Mouse (Mus musculus) ES-E14 (cell line): Measurements from ENCODE around the gene Nfkb2. TPM values are rescaled to one million over a fixed set of nuclear protein-coding genes. Genes with fewer than 3 reads are reported as not detected.
A peak's percentile ranks its signal among the peaks of the same experiment; 100 is the strongest.

Experiments
- DNase-seq: peaks from one replicate; pipeline ENCODE4 v3.0.0-alpha.2; 2013; ENCODE audit warnings: low read depth, low spot score
- H3K27ac ChIP-seq: 2 replicates; pipeline ENCODE4 v1.5.1; 2012; ENCODE audit warnings: low read depth, mild to moderate bottlenecking, low read length, moderate library complexity, mixed read lengths; ENCODE audit not compliant: poor library complexity, insufficient read depth, severe bottlenecking
- H3K36me3 ChIP-seq: 2 replicates; pipeline ENCODE4 v1.6.1; 2012; ENCODE audit warnings: mild to moderate bottlenecking, low read length, moderate library complexity, mixed read lengths; ENCODE audit not compliant: control insufficient read depth, poor library complexity, insufficient read depth, severe bottlenecking
- H3K4me1 ChIP-seq, 2 experiments: fragments of 150-350 bp in 1 of 2; sonication (generic) in 1 of 2; 2 replicates each; pipeline ENCODE4 v1.6.1; 2012; ENCODE audit warnings: low read length in 2 of 2, mild to moderate bottlenecking in 1 of 2, mixed read lengths in 1 of 2; ENCODE audit not compliant: control insufficient read depth in 2 of 2, insufficient read depth in 2 of 2, poor library complexity in 1 of 2
- H3K4me3 ChIP-seq, 2 experiments: fragments of 150-350 bp in 1 of 2; sonication (generic) in 1 of 2; 2 replicates each; pipeline ENCODE4 v1.5.1; 2012; ENCODE audit warnings: low read length in 2 of 2, low read depth in 1 of 2, mild to moderate bottlenecking in 1 of 2, mixed read lengths in 1 of 2; ENCODE audit not compliant: insufficient read depth in 1 of 2, poor library complexity in 1 of 2, severe bottlenecking in 1 of 2
- H3K9ac ChIP-seq: 2 replicates; pipeline ENCODE4 v1.6.1; 2012; ENCODE audit warnings: low read depth, mild to moderate bottlenecking, low read length, mixed read lengths; ENCODE audit not compliant: poor library complexity, insufficient read depth, severe bottlenecking
- H3K9me3 ChIP-seq: fragments of 150-350 bp; sonication (generic); 2 replicates; pipeline ENCODE4 v1.6.1; 2012; ENCODE audit warnings: low read depth, mild to moderate bottlenecking, low read length; ENCODE audit not compliant: control insufficient read depth, insufficient read depth
- CHD2 ChIP-seq: IDR thresholded peaks from 2 replicates; pipeline ENCODE4 v1.6.1; 2014; ENCODE audit warnings: mild to moderate bottlenecking, low read depth, low read length, inconsistent platforms
- HCFC1 ChIP-seq: IDR thresholded peaks from 2 replicates; pipeline ENCODE4 v1.6.1; 2012; ENCODE audit warnings: low read length, inconsistent platforms, borderline replicate concordance; ENCODE audit not compliant: insufficient read depth
- MAFK ChIP-seq: IDR thresholded peaks from 2 replicates; pipeline ENCODE4 v1.6.1; 2014; ENCODE audit warnings: mild to moderate bottlenecking, low read depth, low read length, inconsistent platforms; ENCODE audit not compliant: insufficient read depth
- ZC3H11A ChIP-seq: IDR thresholded peaks from 2 replicates; pipeline ENCODE4 v1.6.1; 2012; ENCODE audit warnings: low read depth, mild to moderate bottlenecking, inconsistent platforms, low read length, borderline replicate concordance
- ZNF384 ChIP-seq: IDR thresholded peaks from 2 replicates; pipeline ENCODE4 v1.6.1; 2012; ENCODE audit warnings: low read depth, low read length, inconsistent platforms
- in situ Hi-C, 2 experiments: fragments of 600-800 bp; cut with MboI; formaldehyde crosslinking; loops; one replicate each; pipeline ENCODE4 v1.15.1; 2025; ENCODE audit warnings: low sequenced_read_pairs in 2 of 2, inconsistent platforms in 1 of 2; ENCODE audit not compliant: unreplicated experiment in 2 of 2
- total RNA-seq: library from RNA; depleted of rRNA; stranded (reverse); fragments of 300-350 nt; gene quantifications from 2 replicates; pipeline ENCODE4 v1.2.3, GENCODE M21; 2012

The Nfkb2 gene
- total RNA-seq, 1 experiment = 13.0 TPM

GRCm38 (mm10) chr19:46313116-46313515 lies 9.0 kb downstream of the Nfkb2 start:
- in situ Hi-C loops = no loop called here
- Histone ChIP-seq H3K4me1 (peaks cover 0 to 14% of the 10 kb centered on the region in 2 experiments; a peak in 1 of 4 replicates), H3K9me3 (no peaks in the 10 kb centered on the region), H3K4me3 (no peak overlapping the region), H3K9ac (no peak overlapping the region), H3K36me3 (peaks cover 2% of the 10 kb centered on the region; the same call in 1 of the 2 replicates), H3K27ac (no peak overlapping the region)
- DNase-seq = no peak
- TF ChIP-seq ZNF384 (no peak), MAFK (no peak), HCFC1 (no peak), ZC3H11A (no peak), CHD2 (no peak)

- Histone ChIP-seq H3K9me3 (no peaks in the 10 kb centered on the region), H3K36me3 (peaks cover 2% of the 10 kb centered on the region; the same call in 1 of the 2 replicates), H3K4me3 (no peak overlapping the region), H3K9ac (no peak overlapping the region), H3K4me1 (peaks cover 0 to 14% of the 10 kb centered on the region in 2 experiments; a peak in 1 of 4 replicates), H3K27ac (no peak overlapping the region)
- TF ChIP-seq ZC3H11A = no peak
- TF ChIP-seq ZNF384 = no peak
- no peak for TF ChIP-seq CHD2
- TF ChIP-seq MAFK = no peak
- no peak for TF ChIP-seq HCFC1
- no peak for DNase-seq
- in situ Hi-C loops = no loop called here
These were observed 9.5 kb downstream of the Nfkb2 start for GRCm38 (mm10) chr19:46313591-46313990.

GRCm38 (mm10) chr19:46314151-46314601 lies 10.1 kb downstream of the Nfkb2 start:
- no peak for DNase-seq
- TF ChIP-seq ZNF384 (no peak), CHD2 (no peak), MAFK (no peak), HCFC1 (no peak), ZC3H11A (no peak)
- Histone ChIP-seq H3K36me3 (peaks cover 2% of the 10 kb centered on the region; the same call in 1 of the 2 replicates), H3K4me1 (peaks cover 0 to 14% of the 10 kb centered on the region in 2 experiments; a peak in 1 of 4 replicates), H3K9ac (no peak overlapping the region), H3K4me3 (peak overlapping the region; percentile 34 to 47; a peak in 3 of 4 replicates), H3K27ac (no peak overlapping the region), H3K9me3 (no peaks in the 10 kb centered on the region)
- in situ Hi-C loops = no loop called here

GRCm38 (mm10) chr19:46314872-46315742 lies 11.0 kb downstream of the Nfkb2 start:
- H3K27ac ChIP-seq = no peak overlapping the region
- no peak for DNase-seq
- TF ChIP-seq CHD2 = no peak
- no peak for TF ChIP-seq HCFC1
- no peak for TF ChIP-seq ZC3H11A
- TF ChIP-seq MAFK = no peak
- no peak for TF ChIP-seq ZNF384
- H3K36me3 ChIP-seq = peaks cover 2% of the 10 kb centered on the region; the same call in 1 of the 2 replicates
- H3K9ac ChIP-seq = no peak overlapping the region
- in situ Hi-C loops = no loop called here
- no peaks in the 10 kb centered on the region for H3K9me3 ChIP-seq
- H3K4me3 ChIP-seq = no peak overlapping the region
- peaks cover 0 to 13% of the 10 kb centered on the region in 2 experiments; a peak in 1 of 4 replicates for H3K4me1 ChIP-seq
